Mouse (Mus musculus) layer of hippocampus, postnatal 10 days (tissue): ENCODE results near the gene Cdx4. TPM values are rescaled to one million over a fixed set of nuclear protein-coding genes. Genes with fewer than 3 reads are reported as not detected.

ENCODE experiments used
- DNase-seq, 2 experiments: peaks; one replicate each; pipeline ENCODE4 v3.0.0; 2021; ENCODE audit warnings: low spot score in 2 of 2
- long read RNA-seq: library from polyadenylated mRNA; stranded (forward); transcript quantifications from one replicate; pipeline ENCODE4 v2.0.0, GENCODE M21; 2023
- total RNA-seq, 2 experiments: library from RNA; stranded (reverse); gene quantifications; 2 replicates each; pipeline ENCODE4 v1.2.3; 2021

Cdx4 gene
- not detected for total RNA-seq
- long read RNA-seq = 0 reads

GRCm38 (mm10) chrX:103321146-103321545 is at the start of gene Cdx4:
Gene Cdx4, plus strand, starts transcription at chrX:103321398.
- DNase-seq = no peak

- DNase-seq = peak in 1 of 2 experiments; percentile 20
These were observed 46.9 kb upstream of the Cdx4 start for GRCm38 (mm10) chrX:103274325-103274724.

DNA sequence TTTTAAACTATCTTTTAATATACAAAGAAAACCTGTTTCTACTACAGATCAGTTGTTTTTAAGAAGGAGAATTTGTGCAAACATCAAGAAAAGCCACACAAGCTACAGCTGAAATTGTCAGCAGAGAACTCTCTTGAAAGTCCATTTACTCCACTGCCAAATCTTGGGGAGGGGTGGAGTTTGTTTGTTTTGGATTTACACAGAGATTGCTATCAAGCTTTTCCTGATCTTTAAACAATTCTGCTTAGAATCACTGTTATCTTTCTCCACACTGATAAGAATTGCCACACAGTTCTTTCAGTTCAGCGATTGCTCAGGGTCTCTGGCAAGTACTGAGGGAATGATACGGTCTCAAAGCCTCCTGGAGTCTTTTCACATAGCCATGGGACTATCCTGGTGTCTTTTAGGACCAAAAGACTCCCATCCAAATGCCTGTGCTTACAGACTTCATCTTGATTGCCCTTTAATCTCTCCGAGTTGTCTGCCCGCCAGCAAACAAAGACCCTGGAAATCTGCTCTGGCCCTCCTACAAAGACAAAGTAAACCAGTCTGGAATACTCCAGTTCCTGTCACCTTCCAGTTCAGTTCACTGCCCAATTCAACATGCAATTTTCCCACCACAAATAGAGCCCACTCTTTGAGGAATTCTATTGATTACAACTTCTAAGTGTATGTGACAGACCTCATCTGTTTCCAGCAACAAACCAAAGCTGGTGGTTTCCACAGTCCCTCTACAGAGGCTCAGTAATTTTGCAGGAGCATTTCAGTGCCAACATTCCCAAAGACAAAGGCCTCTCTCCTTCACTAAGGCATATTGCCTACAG is 34.1 kb upstream of the Cdx4 start:
- no peak for DNase-seq

GRCm38 (mm10) chrX:103287846-103288377 is 33.3 kb upstream of the Cdx4 start:
- DNase-seq = no peak

GRCm38 (mm10) chrX:103288485-103289330 is 32.5 kb upstream of the Cdx4 start:
- no peak for DNase-seq

GRCm38 (mm10) chrX:103298937-103299336 is 22.3 kb upstream of the Cdx4 start:
- no peak for DNase-seq

DNA sequence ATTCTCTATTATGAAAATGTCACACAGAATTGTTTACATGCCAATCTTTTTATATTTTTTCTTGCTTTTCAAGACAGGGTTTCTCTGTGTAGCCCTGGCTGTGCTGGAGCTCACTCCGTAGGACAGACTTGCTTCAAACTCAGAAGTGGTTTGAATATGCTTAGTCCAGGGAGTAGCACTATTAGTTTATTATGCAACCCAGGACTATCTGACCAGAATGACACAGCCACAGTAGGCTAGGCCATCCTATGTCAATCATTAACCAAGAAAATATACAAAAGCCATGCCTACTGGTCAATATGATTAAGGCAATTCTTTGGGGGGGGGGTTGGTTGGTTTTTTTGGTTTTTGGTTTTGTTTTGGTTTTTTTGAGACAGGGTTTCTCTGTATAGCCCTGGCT is 12.9 kb upstream of the Cdx4 start:
- DNase-seq = no peak

- DNase-seq = no peak
These were observed 9.5 kb upstream of the Cdx4 start for GRCm38 (mm10) chrX:103311723-103312122.

- DNase-seq = no peak
These were observed 7.1 kb upstream of the Cdx4 start for GRCm38 (mm10) chrX:103314146-103314545.

GRCm38 (mm10) chrX:103325900-103326299 is 4.7 kb downstream of the Cdx4 start:
- no peak for DNase-seq

GRCm38 (mm10) chrX:103329386-103329785 is 8.2 kb downstream of the Cdx4 start:
- DNase-seq = no peak

DNA sequence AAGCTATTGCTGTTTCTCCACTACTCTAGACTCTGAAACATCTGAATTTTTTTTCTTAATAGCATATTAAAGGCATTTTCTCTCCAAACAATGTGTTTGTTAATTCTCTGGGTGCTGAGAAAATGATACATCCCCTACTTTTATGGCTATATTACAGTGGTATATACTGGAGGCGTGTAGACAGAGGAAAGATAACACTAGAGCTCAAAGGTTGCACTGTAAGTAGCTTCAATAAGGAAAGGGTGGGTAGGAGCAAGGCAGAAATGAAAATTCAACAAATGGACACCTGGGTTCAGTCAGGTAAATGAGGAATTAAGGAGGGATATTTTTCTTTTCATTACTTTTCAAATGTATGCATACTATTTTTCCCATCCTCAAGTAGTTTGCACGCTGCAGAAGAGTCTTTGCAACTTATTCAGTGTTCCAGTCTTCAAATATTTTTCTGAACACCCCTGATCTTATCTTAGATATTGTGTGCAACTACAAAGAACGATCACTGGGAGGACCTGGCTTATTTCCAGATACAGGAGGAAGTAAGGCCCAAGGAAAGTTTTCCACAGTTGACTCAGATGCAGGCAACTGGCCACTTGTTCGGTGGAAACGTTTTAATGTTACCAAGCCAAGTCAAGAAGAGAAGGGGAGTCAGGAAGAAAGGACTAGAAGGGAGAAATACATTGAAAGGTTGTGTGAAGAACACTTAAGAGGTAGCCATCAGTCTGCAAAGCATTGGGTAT is 10.1 kb downstream of the Cdx4 start:
- no peak for DNase-seq

GRCm38 (mm10) chrX:103341369-103342113 is 20.3 kb downstream of the Cdx4 start:
- DNase-seq = no peak

- DNase-seq = no peak
These were observed 34.6 kb downstream of the Cdx4 start for GRCm38 (mm10) chrX:103355784-103356183.

- peak; percentile 80 to 87 for DNase-seq
These were observed 35.1 kb downstream of the Cdx4 start, which contains the start of gene Chic1 for GRCm38 (mm10) chrX:103356287-103356686. Gene Chic1, plus strand, starts transcription at chrX:103356476.

- DNase-seq = no peak
These were observed 35.6 kb downstream of the Cdx4 start for GRCm38 (mm10) chrX:103356761-103357236.

GRCm38 (mm10) chrX:103366201-103366600 is 45.0 kb downstream of the Cdx4 start:
- DNase-seq = no peak

DNA sequence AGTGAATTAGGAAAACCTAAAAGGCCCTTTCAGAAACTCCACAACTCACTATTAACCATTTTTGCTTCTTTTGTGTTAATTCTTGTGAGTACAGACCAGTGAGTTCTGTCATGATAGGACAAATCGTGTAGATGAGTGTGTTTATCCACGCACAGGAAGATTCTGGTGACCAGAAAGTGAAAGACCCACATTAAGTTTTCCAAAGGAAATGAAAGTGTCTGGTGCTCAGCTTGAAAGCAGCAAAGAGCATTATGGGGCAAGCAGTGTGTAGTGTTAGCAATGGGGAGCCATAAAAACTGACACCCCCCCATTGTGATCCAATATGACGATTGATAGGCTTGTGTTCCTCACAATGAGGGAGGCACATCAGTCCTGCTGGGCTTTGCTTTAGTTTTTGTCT is 47.5 kb downstream of the Cdx4 start:
- DNase-seq = no peak

GRCm38 (mm10) chrX:103371221-103371620 is 50.0 kb downstream of the Cdx4 start:
- no peak for DNase-seq

GRCm38 (mm10) chrX:103371627-103372026 is 50.4 kb downstream of the Cdx4 start:
- no peak for DNase-seq
